ENCODE assay signal across 22 mouse cellular contexts in the genomic region with DNA sequence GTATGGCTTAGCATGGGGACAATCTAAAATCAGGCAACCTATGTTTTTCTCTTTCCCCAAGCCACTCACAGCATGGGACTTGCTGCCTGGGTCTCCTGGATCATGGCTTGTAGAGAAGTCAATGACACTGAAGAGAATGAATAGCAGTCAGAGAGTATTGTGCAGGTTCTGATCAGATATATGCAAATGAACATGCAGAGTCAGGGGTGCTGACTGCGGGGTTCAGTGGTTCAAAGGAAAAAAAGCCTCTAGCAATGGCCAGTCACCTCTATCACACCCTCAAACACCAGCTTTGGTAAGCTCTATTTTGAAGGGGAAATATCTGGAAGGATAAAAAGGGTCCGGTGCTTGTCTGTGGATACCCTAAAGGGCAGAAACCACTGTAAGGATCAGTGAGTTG.
DNase-seq lines count a peak whose midpoint lies in the region; ATAC-seq and TF ChIP-seq lines count a peak whose summit lies in the region.
"Had no signal": no experiment of that assay in that cellular context is flagged by ENCODE, and none has a peak within 500 bp of the region (broad histone marks: within the 10 kb centered on the region; RNA-seq: fewer than 3 reads in every experiment).

No protein-coding gene starts in this region.

- WGBS in limb, embryonic 13.5 days: 87% methylated on average over 2 of the region's 2 CpGs
- whole genome bisulfite sequencing in lung, adult 2 months: 89% methylated on average over 2 of the region's 2 CpGs
- 82% methylated on average over 2 of the region's 2 CpGs for WGBS in kidney, embryonic 15.5 days

- peak; percentile 55 for DNase-seq in heart, adult 11 months
- no peak for DNase-seq in heart, postnatal 4 days
- DNase-seq in lung, adult 2 months: no peak
- DNase-seq: adrenal gland, adult 8-10 months; adrenal gland, postnatal 14 days; adrenal gland, postnatal 36 days; cerebellum, adult 11-12 months; cerebellum, adult 2 months; cerebellum, adult 9-10 months; cerebellum, postnatal 10 days; cerebellum, postnatal 25 days had no signal

- no peak overlapping the region for H3K9ac ChIP-seq in limb, embryonic 13.5 days
- no peak overlapping the region for H3K9ac ChIP-seq in kidney, embryonic 15.5 days
- H3K9ac ChIP-seq: embryonic facial prominence, embryonic 12.5 days; forebrain, embryonic 13.5 days; forebrain, embryonic 15.5 days had no signal

- TF ChIP-seq POLR2A in lung, adult 2 months (IDR thresholded peaks at IDR 0.05; ENCODE audit: borderline replicate concordance, extremely low read depth, low read depth, low read length): no peak

- peaks cover 50% of the 10 kb centered on the region for H3K4me1 ChIP-seq in limb, embryonic 13.5 days
- no peaks in the 10 kb centered on the region for H3K4me1 ChIP-seq in lung, adult 2 months (ENCODE audit: control insufficient read depth, insufficient read depth, low read length)
- H3K4me1 ChIP-seq in kidney, embryonic 15.5 days: no peaks in the 10 kb centered on the region
- H3K4me1 ChIP-seq: forebrain, embryonic 13.5 days; forebrain, embryonic 15.5 days had no signal

- H3K9me3 ChIP-seq in limb, embryonic 13.5 days: no peaks in the 10 kb centered on the region
- no peaks in the 10 kb centered on the region for H3K9me3 ChIP-seq in kidney, embryonic 15.5 days (replicated peaks)
- H3K9me3 ChIP-seq: embryonic facial prominence, embryonic 10.5 days; embryonic facial prominence, embryonic 12.5 days; forebrain, embryonic 13.5 days; forebrain, embryonic 15.5 days; G1E had no signal

- H3K27me3 ChIP-seq in limb, embryonic 13.5 days: 0 out of 2 replicates have a peak, but pooled peaks cover 2% of the 10 kb centered on the region
- no peaks in the 10 kb centered on the region for H3K27me3 ChIP-seq in kidney, embryonic 15.5 days
- H3K27me3 ChIP-seq: CH12.LX; embryonic facial prominence, embryonic 12.5 days; forebrain, embryonic 13.5 days; forebrain, embryonic 15.5 days; Patski had no signal

- H3K4me3 ChIP-seq in limb, embryonic 13.5 days: no peak overlapping the region
- no peak overlapping the region for H3K4me3 ChIP-seq in lung, adult 2 months (replicated peaks; ENCODE audit: extremely low read depth, low read depth, low read length)
- no peak overlapping the region for H3K4me3 ChIP-seq in kidney, embryonic 15.5 days (replicated peaks)
- H3K4me3 ChIP-seq: embryonic facial prominence, embryonic 10.5 days; embryonic facial prominence, embryonic 12.5 days; forebrain, embryonic 13.5 days; forebrain, embryonic 15.5 days had no signal

- no peak for ATAC-seq in limb, embryonic 13.5 days (ENCODE audit: low FRiP score, low read depth)
- no peak for ATAC-seq in kidney, embryonic 15.5 days (replicated peaks; ENCODE audit: low FRiP score)
- ATAC-seq: activated CD4-positive, CD25-positive, alpha-beta regulatory T cell, adult 4 months; CD4-positive, CD25-positive, alpha-beta regulatory T cell, adult 4 months; forebrain, embryonic 13.5 days; forebrain, embryonic 15.5 days; Patski had no signal

- no peaks in the 10 kb centered on the region for H3K36me3 ChIP-seq in limb, embryonic 13.5 days
- no peaks in the 10 kb centered on the region for H3K36me3 ChIP-seq in kidney, embryonic 15.5 days
- H3K36me3 ChIP-seq: embryonic facial prominence, embryonic 10.5 days; embryonic facial prominence, embryonic 12.5 days; forebrain, embryonic 15.5 days; G1E had no signal

- TF ChIP-seq CTCF in lung, adult 2 months (IDR thresholded peaks at IDR 0.05; ENCODE audit: insufficient read depth, low read length): no peak

- H3K4me2 ChIP-seq in limb, embryonic 13.5 days (replicated peaks): no peak overlapping the region
- no peak overlapping the region for H3K4me2 ChIP-seq in kidney, embryonic 15.5 days
- H3K4me2 ChIP-seq: embryonic facial prominence, embryonic 12.5 days; forebrain, embryonic 13.5 days; forebrain, embryonic 15.5 days had no signal

- peak overlapping the region; percentile 73 for H3K27ac ChIP-seq in limb, embryonic 13.5 days
- no peak overlapping the region for H3K27ac ChIP-seq in kidney, embryonic 15.5 days
- H3K27ac ChIP-seq: embryonic facial prominence, embryonic 10.5 days; embryonic facial prominence, embryonic 12.5 days; forebrain, embryonic 13.5 days; forebrain, embryonic 15.5 days had no signal
